ENCODE assay signal across 14 mouse cellular contexts in genomic region chr9:116160860-116161259, GRCm38 (mm10). TPM values are rescaled to one million over a fixed set of nuclear protein-coding genes. Genes with fewer than 3 reads are reported as not detected.
A peak's percentile ranks its signal among the peaks of the same experiment; 100 is the strongest.
DNase-seq lines count a peak whose midpoint lies in the region; ATAC-seq lines count a peak whose summit lies in the region.
"Had no signal": no experiment of that assay in that cellular context is flagged by ENCODE, and none has a peak within 500 bp of the region (broad histone marks: within the 10 kb centered on the region; RNA-seq: fewer than 3 reads in every experiment).

No protein-coding gene starts in this region.

- 70% methylated on average over 7 of the region's 7 CpGs for WGBS in heart, embryonic 16.5 days
- WGBS in embryonic facial prominence, embryonic 15.5 days: 77% methylated on average over 7 of the region's 7 CpGs
- WGBS in kidney, embryonic 15.5 days: 81% methylated on average over 7 of the region's 7 CpGs

- H3K27me3 ChIP-seq in heart, embryonic 16.5 days (ENCODE audit: control insufficient read depth, insufficient read depth, low read length): no peaks in the 10 kb centered on the region
- H3K27me3 ChIP-seq in embryonic facial prominence, embryonic 15.5 days: no peaks in the 10 kb centered on the region
- H3K27me3 ChIP-seq in kidney, embryonic 15.5 days: no peaks in the 10 kb centered on the region
- H3K27me3 ChIP-seq: midbrain, embryonic 13.5 days; neural tube, embryonic 13.5 days; Patski had no signal

- H3K4me3 ChIP-seq in heart, embryonic 16.5 days (ENCODE audit: low read length): no peak overlapping the region
- no peak overlapping the region for H3K4me3 ChIP-seq in embryonic facial prominence, embryonic 15.5 days (replicated peaks)
- no peak overlapping the region for H3K4me3 ChIP-seq in kidney, embryonic 15.5 days (replicated peaks)
- H3K4me3 ChIP-seq: midbrain, embryonic 13.5 days; neural tube, embryonic 13.5 days had no signal

- peak; percentile 41; the same call in 1 of the 2 replicates for ATAC-seq in heart, embryonic 16.5 days (replicated peaks; ENCODE audit: extremely low read depth, insufficient read depth, low FRiP score)
- ATAC-seq in embryonic facial prominence, embryonic 15.5 days (ENCODE audit: insufficient number of reproducible peaks, low FRiP score, low TSS enrichment, low read depth): 0 out of 2 replicates have a peak, but pooled peaks have one; percentile 29
- peak; percentile 65 for ATAC-seq in megakaryocyte, adult 5-6 weeks (ENCODE audit: poor library complexity, severe bottlenecking)
- no peak for ATAC-seq in kidney, embryonic 15.5 days (replicated peaks; ENCODE audit: low FRiP score)
- ATAC-seq: midbrain, embryonic 13.5 days; Patski had no signal

- H3K4me2 ChIP-seq in heart, embryonic 16.5 days (ENCODE audit: low read depth, low read length): no peak overlapping the region
- H3K4me2 ChIP-seq in embryonic facial prominence, embryonic 15.5 days (replicated peaks): no peak overlapping the region
- no peak overlapping the region for H3K4me2 ChIP-seq in kidney, embryonic 15.5 days
- H3K4me2 ChIP-seq: midbrain, embryonic 13.5 days; neural tube, embryonic 13.5 days had no signal

- H3K4me1 ChIP-seq in heart, embryonic 16.5 days (ENCODE audit: control insufficient read depth, insufficient read depth, low read length): peaks cover 6% of the 10 kb centered on the region; the same call in 1 of the 2 replicates
- H3K4me1 ChIP-seq in embryonic facial prominence, embryonic 15.5 days: peaks cover 14% of the 10 kb centered on the region; the same call in 1 of the 2 replicates
- peaks cover 7% of the 10 kb centered on the region for H3K4me1 ChIP-seq in kidney, embryonic 15.5 days
- H3K4me1 ChIP-seq: midbrain, embryonic 13.5 days; neural tube, embryonic 13.5 days had no signal

- peaks cover 2% of the 10 kb centered on the region; the same call in 1 of the 2 replicates for H3K36me3 ChIP-seq in heart, embryonic 16.5 days (ENCODE audit: control insufficient read depth, insufficient read depth)
- H3K36me3 ChIP-seq in embryonic facial prominence, embryonic 15.5 days: peaks cover 7% of the 10 kb centered on the region
- peaks cover 35% of the 10 kb centered on the region for H3K36me3 ChIP-seq in kidney, embryonic 15.5 days
- H3K36me3 ChIP-seq: midbrain, embryonic 13.5 days; neural tube, embryonic 13.5 days had no signal

- H3K9ac ChIP-seq in heart, embryonic 16.5 days (ENCODE audit: low read length): no peak overlapping the region
- H3K9ac ChIP-seq in embryonic facial prominence, embryonic 15.5 days: no peak overlapping the region
- no peak overlapping the region for H3K9ac ChIP-seq in kidney, embryonic 15.5 days
- H3K9ac ChIP-seq: midbrain, embryonic 13.5 days; neural tube, embryonic 13.5 days had no signal

- H3K9me3 ChIP-seq in heart, embryonic 16.5 days (replicated peaks; ENCODE audit: control insufficient read depth, low read length): no peaks in the 10 kb centered on the region
- H3K9me3 ChIP-seq in embryonic facial prominence, embryonic 15.5 days (replicated peaks): no peaks in the 10 kb centered on the region
- H3K9me3 ChIP-seq in kidney, embryonic 15.5 days (replicated peaks): no peaks in the 10 kb centered on the region
- H3K9me3 ChIP-seq: midbrain, embryonic 13.5 days; neural tube, embryonic 13.5 days had no signal

- H3K27ac ChIP-seq in heart, embryonic 16.5 days (ENCODE audit: low read length): no peak overlapping the region
- no peak overlapping the region for H3K27ac ChIP-seq in embryonic facial prominence, embryonic 15.5 days (replicated peaks)
- no peak overlapping the region for H3K27ac ChIP-seq in kidney, embryonic 15.5 days
- H3K27ac ChIP-seq: midbrain, embryonic 13.5 days; neural tube, embryonic 13.5 days had no signal

- no peak for DNase-seq in heart, adult 11 months
- peak; percentile 30 for DNase-seq in B cell, adult 2 months
- no peak for DNase-seq in left cerebral cortex, postnatal 25 days (ENCODE audit: low spot score in 2 of 2)
- DNase-seq in thymus, postnatal 0 days (ENCODE audit: low spot score): no peak
- DNase-seq: cerebellum, postnatal 36 days; heart, adult 18-20 months; thymus, adult 2 months had no signal

- intact Hi-C loops in left cerebral cortex, postnatal 25 days (cut with DNase I): no loop called here

RNA-seq across cellular contexts. Expression of gene Tgfbr2, which starts 14.3 kb away (rescaled TPM):
- polyA plus RNA-seq in heart, embryonic 16.5 days (2015; fragmentation: Nextera tagmentation; extraction: Ambion mirVana): 23.7 and 24.9 TPM in 2 replicates
- polyA plus RNA-seq in embryonic facial prominence, embryonic 15.5 days (2015; fragmentation: Nextera tagmentation; extraction: Ambion mirVana): 48.8 and 49.6 TPM in 2 replicates
- total RNA-seq in megakaryocyte, adult 5-6 weeks (2015): 16.9 and 18.4 TPM in 2 replicates
- 14.8 and 18.9 TPM in 2 replicates for total RNA-seq in megakaryocyte, adult 5-6 weeks (2017)
- total RNA-seq in left cerebral cortex, postnatal 25 days (2021): 10 to 100 TPM; 13.1 to 13.8 TPM
- 21.0 and 22.0 TPM in 2 replicates for polyA plus RNA-seq in thymus, postnatal 0 days (2015; fragmentation: Nextera tagmentation; extraction: Ambion mirVana)
- polyA plus RNA-seq in kidney, embryonic 15.5 days (2015; fragmentation: Nextera tagmentation; extraction: Ambion mirVana): 30.8 and 31.5 TPM in 2 replicates

Comparison
In these comparisons a context has a peak if more than half of its experiments do, and no peak if none do; other contexts are left out.
1. DNase-seq: peak in B cell, adult 2 months (2 of 2); none in heart, adult 11 months (single experiment), left cerebral cortex, postnatal 25 days (0 of 2) and thymus, postnatal 0 days (single experiment).